Mouse (Mus musculus): ENCODE measurements at regions not wholly inside any gene's neighbourhood (a gene's known extent, or its start where the extent isn't known, plus 50 kb on each side); places are given as distances from the start of the nearest gene placed in this dataset.

DNA sequence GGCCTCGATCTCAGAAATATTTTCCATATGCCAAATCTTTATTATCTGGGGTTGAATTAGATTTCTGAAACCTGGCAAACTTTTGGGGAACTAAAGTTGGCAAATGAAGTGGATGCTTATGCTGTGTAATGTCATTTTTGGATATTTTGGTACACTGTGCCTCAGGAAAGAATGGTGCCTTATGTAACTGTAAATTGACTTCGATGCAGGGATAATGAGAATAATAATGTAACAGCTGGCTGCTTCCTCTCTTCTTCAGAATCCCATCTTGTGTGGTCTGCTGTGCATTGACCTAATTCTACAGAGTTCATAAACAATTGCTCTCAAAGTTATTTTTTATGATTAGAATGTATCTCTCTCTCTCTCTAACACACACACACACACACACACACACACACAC, 545.6 kb downstream of the Tfap2b start:
- DNase-seq: peak; percentile 17

DNA sequence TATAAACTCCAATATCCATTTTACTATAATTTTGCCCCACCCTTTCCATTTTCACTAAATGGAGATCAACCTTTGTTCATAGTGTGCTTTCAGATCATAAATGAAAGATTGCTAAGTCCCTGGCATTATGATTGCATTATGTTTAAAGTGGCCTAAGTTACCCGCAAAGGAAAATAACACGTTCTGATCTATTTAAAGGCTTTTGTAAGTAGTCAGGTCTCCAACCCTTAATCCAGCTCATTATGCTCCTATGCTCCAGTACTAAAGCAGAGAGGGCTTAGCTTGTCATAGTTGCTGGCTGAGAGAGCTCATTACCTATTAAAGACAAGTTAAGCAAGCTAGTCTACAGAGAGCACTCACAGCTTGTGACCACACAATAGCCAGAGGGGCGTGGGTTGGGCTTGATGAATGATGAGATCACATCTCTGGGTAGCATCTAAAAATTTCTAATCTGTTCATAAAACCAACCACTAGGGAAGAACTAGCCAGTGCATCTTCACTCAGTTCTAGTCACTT, 549.3 kb downstream of the Tfap2b start:
- DNase-seq: no peak

DNA sequence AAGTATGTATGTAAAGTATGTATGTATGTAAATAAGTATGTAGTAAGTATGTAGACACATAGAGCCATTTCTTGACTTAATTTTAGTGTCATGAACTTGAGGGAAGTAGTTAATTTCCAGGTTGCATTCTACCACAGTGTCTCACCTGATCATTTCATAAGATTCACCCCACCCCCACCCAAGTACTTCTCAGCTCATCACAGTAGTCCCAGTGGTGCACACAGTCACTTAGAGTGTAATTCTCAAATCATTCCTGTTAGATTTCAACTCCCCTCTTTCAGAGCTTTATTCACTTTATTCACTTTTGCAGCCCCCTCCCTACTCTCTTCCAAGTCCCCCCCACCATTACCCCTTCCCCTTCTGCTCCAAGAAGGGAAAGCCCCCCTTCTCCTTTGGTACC, 558.2 kb downstream of the Tfap2b start:
- no peak for DNase-seq

DNA sequence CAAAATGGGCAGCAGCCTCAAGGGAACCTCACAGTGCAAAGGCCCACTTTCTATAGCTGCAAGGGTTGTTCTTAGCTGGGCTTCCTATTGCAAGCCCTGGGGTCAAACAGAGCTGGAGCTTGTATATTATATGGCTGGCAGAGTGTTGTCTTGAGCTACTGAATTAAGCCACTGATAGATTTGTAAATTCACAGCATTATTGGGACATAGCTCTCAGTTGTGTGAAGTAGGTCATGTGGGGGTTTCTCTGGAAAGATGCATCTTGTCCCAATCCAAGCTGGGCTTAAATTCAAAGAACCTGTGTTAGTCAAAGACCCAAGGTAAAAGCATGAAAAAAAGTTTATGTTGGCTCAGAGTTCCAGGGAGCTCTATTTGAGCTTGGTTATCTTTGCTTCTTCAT, 563.6 kb downstream of the Tfap2b start:
- DNase-seq: no peak

DNA sequence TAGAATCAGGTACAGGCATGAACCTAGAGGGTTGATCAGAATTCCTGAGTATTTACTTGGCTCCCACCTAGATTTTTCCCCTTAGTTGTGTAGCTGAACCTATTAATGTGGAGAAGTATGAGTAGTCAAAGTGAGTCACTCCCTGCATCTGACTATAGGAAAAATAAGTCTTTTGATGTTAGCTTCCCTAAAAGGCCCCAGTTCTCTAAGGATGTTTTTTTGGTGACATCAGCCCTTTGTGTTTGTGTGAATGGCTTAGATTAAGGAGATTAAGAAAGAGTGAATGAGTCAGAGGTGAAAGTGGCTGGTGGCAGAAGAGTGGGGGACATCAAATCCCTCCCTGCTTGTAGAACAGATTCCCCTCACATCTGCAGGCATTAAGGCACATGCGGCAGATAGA, 565.8 kb downstream of the Tfap2b start:
- DNase-seq: no peak

DNA sequence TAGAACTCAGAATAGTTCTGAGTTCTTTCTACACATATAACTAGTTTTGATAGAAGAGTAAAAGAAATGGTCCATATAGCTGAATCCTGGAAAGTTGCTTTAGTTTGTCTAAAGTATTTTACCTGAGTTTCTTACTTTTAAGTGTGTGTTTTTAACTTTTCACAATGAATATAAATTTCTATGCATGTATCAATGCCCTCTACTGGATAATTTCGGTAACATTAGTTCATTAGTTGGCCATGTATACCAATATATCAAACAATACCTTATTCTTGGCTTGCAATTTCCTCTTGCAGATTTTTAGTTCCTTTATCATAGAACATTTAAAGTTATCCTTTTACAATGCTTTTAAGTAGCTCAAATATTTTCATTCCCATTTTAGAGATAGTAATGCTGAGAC, 568.8 kb downstream of the Tfap2b start:
- no peak for DNase-seq

DNA sequence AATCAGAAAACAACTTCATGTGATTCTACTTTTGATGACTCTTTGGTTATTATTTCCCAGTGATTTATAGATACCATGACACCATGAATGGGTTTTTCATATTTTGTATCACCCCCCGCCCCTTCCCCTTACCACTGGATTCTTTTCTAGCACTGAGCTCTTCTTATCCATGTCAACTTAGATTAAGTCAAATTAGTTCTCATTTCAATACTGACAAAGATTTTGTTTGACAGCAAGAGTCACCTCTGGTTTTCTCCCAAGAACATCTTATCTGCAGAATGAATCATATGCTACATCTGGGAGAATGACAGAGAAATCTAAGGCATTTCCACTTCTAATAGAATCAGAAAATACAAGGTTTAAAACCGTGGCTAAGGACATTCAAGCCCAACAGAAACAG, 578.3 kb downstream of the Tfap2b start:
- DNase-seq: no peak

DNA sequence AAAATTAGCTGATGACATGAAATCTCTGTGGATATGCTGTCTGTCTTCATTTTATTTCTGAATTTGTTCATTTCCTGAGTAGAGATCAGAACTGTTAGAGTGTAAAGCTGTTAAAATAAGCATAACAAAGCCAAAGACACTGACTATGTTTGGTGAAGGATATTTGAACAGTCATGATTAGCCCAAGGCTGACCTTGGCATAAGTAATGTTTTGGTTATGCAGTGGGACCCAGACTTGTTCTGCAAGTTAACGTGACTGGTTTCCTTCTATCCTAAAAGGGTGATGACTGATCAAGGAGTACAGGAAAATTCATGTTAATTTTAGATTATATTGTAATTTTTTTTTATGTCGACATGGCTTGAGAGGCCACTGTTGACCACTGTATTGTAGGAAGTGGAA, 585.4 kb downstream of the Tfap2b start:
- no peak for DNase-seq

DNA sequence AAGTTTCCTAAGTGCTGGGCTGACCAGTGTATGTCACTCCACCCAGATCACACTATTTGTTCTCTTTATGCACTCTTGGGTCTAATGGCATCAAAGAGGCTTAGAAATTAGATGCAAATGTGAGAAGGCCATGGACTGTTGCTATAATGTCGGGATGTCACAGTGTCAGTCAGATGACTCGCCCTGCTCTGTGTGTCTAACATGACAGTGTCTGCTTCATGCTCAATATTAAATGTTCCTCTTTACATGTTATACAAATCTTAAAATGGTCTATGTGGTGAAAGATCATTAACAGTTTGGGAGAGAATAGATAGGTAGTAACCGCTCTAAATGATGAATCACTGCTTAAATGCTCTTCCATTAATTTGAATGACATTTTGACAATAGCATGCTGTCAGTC, 617.2 kb downstream of the Tfap2b start:
- DNase-seq: no peak

DNA sequence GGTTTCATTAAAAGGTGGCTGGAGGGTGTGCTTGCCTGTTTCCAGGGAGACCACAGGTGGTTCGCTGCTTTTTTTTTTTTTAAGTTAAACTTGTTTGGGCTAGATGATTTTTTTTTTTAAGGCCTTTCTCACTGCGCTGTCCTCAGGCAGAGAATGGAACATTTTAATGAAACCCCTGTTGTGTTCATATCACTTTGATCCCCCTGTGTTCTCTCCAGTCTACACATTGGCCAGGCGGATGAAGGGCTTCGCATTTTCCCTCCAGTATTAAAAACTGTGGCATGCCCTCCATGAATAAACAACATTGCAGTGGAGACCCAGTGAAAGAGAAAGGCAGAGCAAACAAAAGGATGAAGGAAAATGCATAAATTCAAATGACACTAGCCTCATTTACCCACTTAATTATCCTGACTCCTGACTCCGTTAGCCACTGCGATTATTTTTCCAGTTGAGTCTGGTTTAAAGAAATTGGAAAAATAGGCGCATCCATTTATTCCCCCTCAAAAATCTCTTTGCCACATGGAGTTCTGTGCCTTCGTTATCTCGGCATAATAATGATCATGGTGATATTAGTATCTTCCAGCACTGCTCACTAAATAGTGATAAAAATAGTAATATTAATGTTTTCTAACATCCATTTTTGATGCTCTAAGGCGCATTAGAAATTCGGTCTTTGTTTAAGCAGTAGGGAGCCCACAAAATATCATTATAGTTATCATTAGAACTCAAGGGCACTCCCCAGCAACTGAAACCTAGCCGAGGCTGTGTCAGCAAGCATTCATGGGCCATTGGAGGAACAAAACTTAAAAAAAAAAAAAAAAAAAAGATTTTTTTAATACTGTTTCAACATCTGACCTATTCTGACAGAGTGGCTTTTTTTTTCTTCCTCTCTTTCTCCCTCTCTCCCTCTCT, 618.0 kb downstream of the Tfap2b start:
- no peak for DNase-seq

DNA sequence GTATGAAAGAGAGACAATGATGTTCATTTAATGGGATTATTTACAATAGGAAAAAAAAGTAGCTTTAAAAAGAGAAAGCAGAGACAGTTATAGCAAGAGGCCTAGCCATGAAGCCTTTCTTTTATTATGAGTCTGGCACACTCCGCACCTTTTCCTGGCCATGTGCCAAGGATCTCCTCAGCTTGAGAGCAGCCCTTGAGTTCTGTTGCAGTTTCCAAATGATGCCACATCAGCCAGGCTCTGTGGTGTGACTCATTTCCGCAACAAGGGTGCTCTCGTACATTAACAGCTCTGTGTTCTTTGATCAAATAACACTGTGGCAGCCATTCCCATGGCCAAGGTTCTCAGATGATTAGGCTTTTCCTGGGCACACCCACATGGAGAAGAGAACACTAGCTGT, 641.2 kb downstream of the Tfap2b start:
- no peak for DNase-seq

DNA sequence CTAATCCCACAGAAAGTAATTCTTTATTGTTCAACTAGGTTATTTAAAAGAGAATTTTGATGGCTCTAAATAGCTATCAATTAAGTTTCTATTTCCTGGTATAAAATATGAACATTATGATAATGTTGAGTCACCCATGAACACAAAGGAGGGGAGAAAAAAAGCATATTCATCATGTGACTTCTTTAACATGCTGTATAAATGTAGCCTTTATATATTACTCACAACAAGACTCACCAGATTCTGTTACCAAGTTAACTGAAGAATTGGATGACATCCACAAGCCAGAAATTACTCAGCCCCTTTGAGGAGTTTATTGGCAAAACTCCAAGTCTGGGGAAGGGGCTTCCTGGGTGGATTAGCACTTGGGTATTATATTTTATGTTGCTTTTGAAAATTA, 648.5 kb downstream of the Tfap2b start:
- DNase-seq: no peak

DNA sequence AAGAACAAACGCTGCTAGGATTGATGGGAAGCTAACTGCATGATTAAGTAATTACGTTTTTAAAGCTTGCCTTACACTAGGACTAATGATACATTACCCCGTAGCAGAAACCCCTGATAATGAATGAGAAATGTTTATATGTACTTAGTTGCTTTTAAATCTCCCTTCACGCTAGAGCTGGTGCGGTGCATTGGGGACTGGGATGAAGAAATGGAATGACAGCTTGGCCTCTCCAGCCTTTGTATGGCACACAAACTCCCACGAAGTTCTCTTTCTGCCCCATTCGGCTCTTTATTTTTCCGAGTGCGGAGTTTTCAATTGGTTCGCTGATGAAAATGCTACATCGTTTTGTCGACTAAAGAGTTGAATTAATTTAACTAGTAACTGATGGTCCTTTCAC, 659.8 kb downstream of the Tfap2b start:
- DNase-seq: no peak

DNA sequence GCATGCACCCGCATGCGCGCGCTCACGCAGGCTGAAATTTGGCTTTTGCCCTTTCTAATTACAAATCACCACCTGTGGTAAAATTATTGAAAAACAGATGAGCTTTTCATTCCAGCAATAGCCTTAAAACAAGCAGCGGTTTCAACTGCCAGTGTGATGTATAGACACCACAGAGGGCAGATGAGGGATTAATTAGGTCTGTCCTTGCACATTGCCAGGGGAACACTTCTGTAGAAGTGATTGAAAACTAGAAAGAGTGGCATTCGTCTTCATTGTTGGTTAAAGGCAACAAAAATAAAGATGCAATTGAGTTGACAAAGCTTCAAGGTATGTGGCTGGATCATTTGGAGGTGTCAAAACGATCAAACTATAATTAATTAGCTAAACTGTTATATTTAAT, 672.5 kb downstream of the Tfap2b start:
- no peak for DNase-seq

DNA sequence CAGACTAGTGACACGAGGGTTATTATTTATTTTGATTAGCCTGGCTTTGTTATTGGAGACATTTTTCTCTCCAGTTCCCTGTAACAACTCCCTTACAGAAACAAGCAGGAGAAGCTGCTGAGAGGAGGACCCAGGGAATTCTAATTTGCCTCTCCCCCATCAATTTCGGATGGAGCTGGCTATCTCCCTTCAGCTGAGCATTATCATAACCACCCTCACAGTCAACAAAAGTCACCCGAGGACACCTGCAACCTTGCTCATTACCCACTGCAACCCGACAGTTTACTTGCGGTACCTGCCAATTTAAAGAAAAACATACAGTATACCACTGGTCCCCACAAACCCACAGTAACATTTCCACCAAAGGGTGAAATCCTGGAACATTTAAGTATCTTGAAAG, 690.7 kb downstream of the Tfap2b start:
- no peak for DNase-seq

DNA sequence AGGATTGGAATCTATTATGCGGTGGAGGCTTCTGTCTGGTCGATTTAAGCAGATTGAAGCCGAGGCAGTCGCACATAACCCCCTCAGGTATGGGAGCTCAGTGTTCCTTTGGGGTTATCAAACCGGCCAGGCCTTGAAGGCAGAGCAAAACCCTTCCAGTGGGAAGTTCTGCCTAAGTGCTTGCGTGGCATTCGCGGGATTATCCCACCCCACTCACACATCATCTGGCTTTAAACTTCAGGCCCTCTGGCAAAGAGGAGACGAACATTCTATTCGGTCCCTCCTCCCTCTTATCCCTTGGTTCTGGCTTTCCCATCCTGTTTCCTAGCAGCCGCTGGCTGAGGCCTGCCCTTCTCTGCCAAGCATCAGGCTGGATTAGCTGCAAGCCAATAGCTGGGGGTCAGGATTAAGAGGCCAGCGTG, 691.2 kb downstream of the Tfap2b start:
- no peak for DNase-seq

DNA sequence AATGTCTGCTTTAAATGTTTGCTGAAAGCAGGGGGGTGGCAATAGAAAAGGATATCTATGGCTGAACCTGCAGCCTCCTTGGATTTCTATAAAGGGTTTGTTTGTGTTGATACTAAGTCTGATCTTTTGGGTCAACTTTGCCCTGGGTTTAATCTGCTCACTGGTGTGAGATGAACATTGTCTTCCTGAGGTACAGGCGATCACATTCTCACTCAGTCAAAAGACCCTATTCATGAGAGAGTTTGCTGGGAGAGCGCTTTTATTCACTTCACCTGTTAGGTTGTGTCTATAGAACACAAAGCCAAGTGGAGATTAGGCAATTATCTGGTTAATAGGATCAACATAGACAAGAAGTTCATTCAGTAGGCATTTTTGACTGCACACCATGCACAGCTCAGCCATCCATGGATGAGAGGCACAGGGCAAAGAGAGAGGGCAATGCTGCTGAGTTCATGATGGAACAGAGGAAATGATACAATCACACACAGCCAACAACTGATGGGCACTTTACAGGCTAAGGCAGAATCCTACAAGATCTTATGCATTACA, 692.3 kb downstream of the Tfap2b start:
- DNase-seq: no peak

DNA sequence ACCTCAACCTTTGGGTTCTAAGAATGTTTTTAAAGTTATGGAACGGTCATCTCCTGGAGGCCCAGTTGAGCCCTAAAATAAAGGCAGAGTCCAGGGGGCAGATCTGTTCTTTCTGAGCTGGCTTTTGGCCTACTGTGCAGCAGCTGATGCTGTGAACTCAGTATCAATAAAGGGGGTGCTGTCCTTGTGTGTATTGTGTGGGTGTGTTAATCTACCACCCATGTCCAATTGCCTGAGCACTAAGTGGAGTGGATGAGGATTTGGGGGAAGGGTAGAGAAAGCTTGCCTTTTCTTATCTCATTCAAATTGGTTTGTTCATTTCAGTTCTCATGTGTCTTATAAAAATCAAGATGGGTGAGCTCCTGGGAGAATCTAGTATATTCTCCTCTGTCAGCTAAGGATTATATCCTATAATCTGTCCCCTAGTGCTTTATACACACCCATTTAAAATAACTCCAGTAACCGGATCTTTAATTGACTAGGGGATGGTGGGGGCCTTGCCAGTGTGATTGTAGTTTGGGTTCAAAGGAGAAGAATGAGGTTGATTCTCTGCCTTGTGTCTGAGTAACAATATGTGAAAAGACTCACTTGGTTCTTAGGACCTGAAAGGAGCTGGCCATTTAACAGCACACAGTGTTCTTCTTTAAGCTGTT, 703.6 kb downstream of the Tfap2b start:
- DNase-seq: no peak

DNA sequence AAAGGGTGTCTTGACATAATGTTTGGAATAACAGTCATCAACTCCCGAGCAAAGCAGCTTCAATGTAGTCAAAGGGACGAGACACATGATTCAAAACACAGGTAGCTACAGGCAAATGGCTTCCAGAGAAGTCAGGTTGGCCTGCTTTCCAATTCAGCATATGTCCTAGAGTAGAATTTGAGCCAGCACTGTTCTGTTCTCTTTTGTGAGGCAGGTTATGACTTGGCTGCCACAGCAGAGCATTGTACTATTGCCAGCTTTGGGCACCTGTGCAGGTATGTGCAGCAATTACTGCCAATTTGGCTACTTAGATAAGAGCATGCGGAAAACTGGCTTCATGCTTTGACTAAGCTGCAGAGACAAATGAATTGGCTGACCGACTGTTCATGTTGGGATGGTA, 699.1 kb downstream of the Pkhd1 start:
- peak; percentile 24 for DNase-seq

DNA sequence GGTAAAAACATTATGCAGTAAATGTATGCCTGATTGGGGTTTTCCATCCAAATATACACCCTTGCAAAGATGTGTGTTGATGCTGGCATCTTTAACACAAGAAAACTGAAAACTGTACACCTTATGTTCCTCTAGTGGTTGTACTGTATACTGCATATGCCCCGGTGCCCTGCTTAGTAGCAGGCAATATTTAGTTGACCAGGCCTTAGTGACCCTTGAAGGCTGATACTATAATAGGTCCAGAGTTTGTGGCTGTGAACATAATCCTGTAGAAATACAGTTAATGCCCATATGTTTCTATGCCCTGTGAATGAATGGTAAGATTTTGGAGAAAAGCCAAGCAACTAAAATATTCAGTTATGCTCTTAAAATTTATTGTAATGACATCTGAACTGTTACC, 690.7 kb downstream of the Pkhd1 start:
- DNase-seq: no peak

DNA sequence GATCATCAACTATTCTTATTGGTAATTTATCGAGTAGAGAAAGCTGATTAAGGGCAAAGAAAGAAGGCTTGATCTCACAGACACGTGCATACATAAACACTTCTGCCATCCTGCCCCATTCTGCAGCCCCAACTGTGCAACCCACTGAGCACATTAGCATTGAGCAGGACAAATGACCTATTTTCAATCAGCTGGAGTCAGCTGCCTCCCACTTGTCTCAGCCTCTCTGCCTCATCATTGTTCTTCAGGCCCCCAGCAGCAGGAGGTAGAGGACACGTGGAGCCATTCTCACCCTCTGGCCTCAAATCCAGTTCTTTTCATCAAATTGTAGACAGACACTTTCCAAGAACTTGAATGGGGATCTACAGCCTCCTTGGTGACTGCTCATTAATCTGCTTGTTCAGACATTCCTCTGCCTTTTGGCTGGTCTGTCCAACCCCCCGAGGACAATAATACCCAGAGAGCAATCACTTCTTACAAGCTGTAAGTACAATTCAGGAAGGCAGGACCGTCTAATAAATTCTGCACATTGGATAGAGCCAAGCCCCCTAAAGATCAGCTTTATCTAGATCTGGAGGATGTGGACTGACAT, 690.0 kb downstream of the Pkhd1 start:
- no peak for DNase-seq

DNA sequence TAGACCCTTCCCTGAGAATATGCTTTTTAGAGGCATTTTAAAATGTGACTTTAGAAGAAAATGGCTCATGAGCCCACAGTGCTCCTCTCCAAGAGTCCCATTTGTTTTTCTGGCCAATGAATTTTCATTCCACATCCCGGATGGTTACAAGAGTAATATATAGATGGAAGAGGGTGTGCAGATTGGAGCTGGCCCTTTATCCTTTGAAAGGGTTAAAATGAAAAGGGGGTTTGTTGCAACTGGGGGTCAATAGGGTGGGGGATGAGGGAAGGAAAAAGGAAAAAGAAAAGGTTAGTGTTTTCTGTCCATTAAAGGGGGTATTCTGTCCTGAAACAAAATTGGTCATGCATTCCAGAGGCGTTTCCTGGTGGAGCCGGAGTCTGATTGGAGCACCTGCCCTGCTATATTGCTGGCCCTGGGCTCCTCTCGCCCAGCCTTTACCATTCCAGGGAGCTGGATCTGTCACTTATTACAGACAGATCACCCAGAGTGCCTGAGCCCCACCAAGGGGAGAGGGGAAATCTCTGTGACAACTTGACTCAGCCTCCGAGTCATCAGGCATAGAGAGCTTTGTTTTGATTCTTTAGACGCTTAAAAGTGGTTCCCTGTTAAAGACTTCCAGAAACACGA, 666.7 kb downstream of the Pkhd1 start:
- no peak for DNase-seq

DNA sequence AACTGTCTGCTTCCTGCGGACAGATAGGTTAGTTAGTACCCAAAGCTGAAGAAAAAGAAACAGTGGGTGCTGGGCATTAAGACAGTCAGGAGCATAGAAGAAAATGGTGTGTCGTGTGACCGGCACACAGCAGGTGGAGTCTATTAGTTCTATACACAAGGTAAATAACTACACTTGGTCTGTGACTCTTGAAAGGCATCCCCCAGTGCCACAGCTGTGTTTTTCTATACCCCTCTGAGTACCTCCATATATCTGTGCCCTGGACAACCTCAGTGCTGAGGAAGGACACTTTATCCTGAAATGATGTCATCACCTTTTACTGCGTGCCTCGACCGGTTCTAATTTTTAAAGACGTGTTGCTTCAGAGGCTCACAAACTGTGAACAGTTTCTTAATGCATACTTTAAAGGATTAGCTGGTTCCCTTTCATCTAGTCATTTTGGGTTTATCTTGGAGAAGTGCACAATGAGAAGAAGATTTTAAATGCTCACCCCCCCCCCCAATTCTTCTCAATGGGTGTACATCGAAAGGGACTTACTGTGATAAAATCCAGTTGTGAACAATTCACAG, 666.1 kb downstream of the Pkhd1 start:
- no peak for DNase-seq
